Mouse (Mus musculus): ENCODE measurements around the gene Lexm. TPM values are rescaled to one million over a fixed set of nuclear protein-coding genes. Genes with fewer than 3 reads are reported as not detected.

The Lexm gene
- total RNA-seq (2021), result under 1 TPM in 1 of 2 experiments, not detected in 1; 0.21 TPM
- long read RNA-seq, experiment 1, result 0 reads
- long read RNA-seq, experiment 2, result 0 reads

- no peak for TF ChIP-seq CTCF (IDR thresholded peaks at IDR 0.05)
- no peak within 1 kb of the TSS for H3K27ac ChIP-seq
- DNase-seq (ENCODE audit: extremely low spot score in 1 of 2, low spot score in 2 of 2), result peak; percentile 36 to 50
- peak within 1 kb of the TSS; percentile 31; the same call in 1 of the 2 replicates for H3K4me3 ChIP-seq
- intact Hi-C loops (cut with DNase I), result loop anchor here (10.0 kb wide), 1 partner anchor 728 kb away; no protein-coding TSS in a partner anchor
Measured at GRCm38 (mm10) chr4:106617056-106617455, at the start of gene Lexm. Lexm (minus strand) TSS chr4:106617241.

- H3K4me3 ChIP-seq, result no peak overlapping the region
- H3K27ac ChIP-seq, result no peak overlapping the region
- intact Hi-C loops (cut with DNase I), result no loop called here
- no peak for DNase-seq (ENCODE audit: extremely low spot score in 1 of 2, low spot score in 2 of 2)
- TF ChIP-seq CTCF (IDR thresholded peaks at IDR 0.05), result no peak
Measured at GRCm38 (mm10) chr4:106666546-106666945, 49.5 kb upstream of the Lexm start.

GRCm38 (mm10) chr4:106665673-106666072 is 48.6 kb upstream of the Lexm start:
- intact Hi-C loops (cut with DNase I), result no loop called here
- Histone ChIP-seq H3K27ac (no peak overlapping the region), H3K4me3 (no peak overlapping the region)
- no peak for TF ChIP-seq CTCF (IDR thresholded peaks at IDR 0.05)
- DNase-seq (ENCODE audit: extremely low spot score in 1 of 2, low spot score in 2 of 2), result no peak

DNA sequence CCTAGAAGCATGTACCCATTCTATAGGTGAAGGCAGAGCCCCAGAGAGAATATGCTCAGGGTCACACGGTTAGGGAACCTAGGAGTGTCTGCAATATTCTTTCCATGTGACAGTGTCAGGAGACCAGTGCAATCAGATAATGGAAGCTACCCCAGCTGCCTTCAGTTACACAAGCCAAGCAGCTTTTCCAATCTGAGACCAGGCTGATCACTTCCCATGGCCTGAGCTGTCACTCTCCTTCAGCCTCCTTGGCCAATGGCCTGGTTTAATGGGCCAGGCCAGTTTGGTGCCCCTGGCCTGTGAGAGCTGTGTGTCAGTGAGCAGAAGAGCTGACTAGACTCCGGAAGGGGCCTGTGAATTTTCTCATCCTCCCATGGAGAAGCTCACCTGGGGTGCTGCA is 48.2 kb upstream of the Lexm start:
- no peak for TF ChIP-seq CTCF (IDR thresholded peaks at IDR 0.05)
- intact Hi-C loops (cut with DNase I), result no loop called here
- no peak overlapping the region for H3K4me3 ChIP-seq

DNA sequence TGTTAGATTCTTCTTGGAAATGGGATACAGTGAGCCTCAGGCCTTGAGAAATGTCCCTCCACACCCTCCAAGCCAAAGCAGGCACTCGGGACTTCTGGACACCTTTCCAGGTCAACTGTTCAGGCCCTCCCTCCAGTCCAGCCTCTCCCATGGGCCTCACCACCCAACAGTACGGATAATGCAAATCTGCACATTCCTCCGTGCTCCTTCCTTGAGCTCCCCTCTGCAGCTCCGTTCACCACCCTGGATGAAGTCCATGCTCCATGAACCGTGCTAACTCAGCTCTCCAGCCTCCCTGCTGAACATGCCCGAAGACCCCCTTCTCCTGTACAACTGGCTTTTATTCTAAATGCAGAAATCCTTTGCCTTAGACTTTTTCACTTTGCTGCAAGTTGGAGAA is 47.7 kb upstream of the Lexm start:
- intact Hi-C loops (cut with DNase I), result no loop called here
- TF ChIP-seq CTCF (IDR thresholded peaks at IDR 0.05), result no peak
- Histone ChIP-seq H3K4me3 (no peak overlapping the region), H3K27ac (no peak overlapping the region)
- no peak for DNase-seq (ENCODE audit: extremely low spot score in 1 of 2, low spot score in 2 of 2)

More for the DNA sequence above, 48.2 kb upstream of the Lexm start:
- no peak overlapping the region for H3K27ac ChIP-seq
- DNase-seq (ENCODE audit: extremely low spot score in 1 of 2, low spot score in 2 of 2), result no peak

- TF ChIP-seq CTCF (IDR thresholded peaks at IDR 0.05), result no peak
- intact Hi-C loops (cut with DNase I), result no loop called here
- Histone ChIP-seq H3K4me3 (no peak overlapping the region), H3K27ac (no peak overlapping the region)
- DNase-seq (ENCODE audit: extremely low spot score in 1 of 2, low spot score in 2 of 2), result no peak
Measured at GRCm38 (mm10) chr4:106663956-106664470, 47.0 kb upstream of the Lexm start.

DNA sequence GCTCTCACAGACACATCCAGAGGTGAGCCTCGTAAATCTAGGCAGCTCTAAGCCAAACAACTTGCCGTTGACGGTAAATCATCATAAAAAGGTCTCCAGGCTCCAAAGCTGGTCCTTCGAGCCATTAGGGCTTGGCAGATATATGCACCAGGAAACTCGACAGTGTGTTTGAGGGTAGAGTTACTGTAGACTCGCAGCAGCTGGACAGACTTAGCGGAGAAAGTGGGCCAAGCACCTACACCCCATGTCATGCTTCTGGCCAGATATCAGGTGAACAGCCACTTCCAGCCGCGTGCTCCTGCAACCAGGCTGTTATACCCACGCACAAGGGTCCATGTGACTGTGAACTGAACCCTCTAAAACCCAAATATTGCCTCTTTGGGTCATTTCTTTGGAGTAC is 38.6 kb upstream of the Lexm start:
- no peak for DNase-seq (ENCODE audit: extremely low spot score in 1 of 2, low spot score in 2 of 2)
- TF ChIP-seq CTCF (IDR thresholded peaks at IDR 0.05), result no peak
- Histone ChIP-seq H3K4me3 (no peak overlapping the region), H3K27ac (no peak overlapping the region)
- intact Hi-C loops (cut with DNase I), result no loop called here

GRCm38 (mm10) chr4:106653051-106653450 is 36.0 kb upstream of the Lexm start:
- intact Hi-C loops (cut with DNase I), result no loop called here
- H3K27ac ChIP-seq, result no peak overlapping the region
- H3K4me3 ChIP-seq, result no peak overlapping the region
- no peak for TF ChIP-seq CTCF (IDR thresholded peaks at IDR 0.05)
- DNase-seq (ENCODE audit: extremely low spot score in 1 of 2, low spot score in 2 of 2), result no peak

- no peak overlapping the region for H3K27ac ChIP-seq
- DNase-seq (ENCODE audit: extremely low spot score in 1 of 2, low spot score in 2 of 2), result no peak
- intact Hi-C loops (cut with DNase I), result no loop called here
- H3K4me3 ChIP-seq, result no peak overlapping the region
- TF ChIP-seq CTCF (IDR thresholded peaks at IDR 0.05), result no peak
Measured at GRCm38 (mm10) chr4:106652546-106652945, 35.5 kb upstream of the Lexm start.

- intact Hi-C loops (cut with DNase I), result no loop called here
- DNase-seq (ENCODE audit: extremely low spot score in 1 of 2, low spot score in 2 of 2), result peak; percentile 98
- no peak for TF ChIP-seq CTCF (IDR thresholded peaks at IDR 0.05)
- peak within 1 kb of the TSS; percentile 71 for H3K4me3 ChIP-seq
- H3K27ac ChIP-seq, result peak within 1 kb of the TSS; percentile 83
Measured at GRCm38 (mm10) chr4:106650833-106651527, 33.9 kb upstream of the Lexm start, which contains the start of gene Pars2. Pars2 (plus strand) TSS chr4:106651069.

DNA sequence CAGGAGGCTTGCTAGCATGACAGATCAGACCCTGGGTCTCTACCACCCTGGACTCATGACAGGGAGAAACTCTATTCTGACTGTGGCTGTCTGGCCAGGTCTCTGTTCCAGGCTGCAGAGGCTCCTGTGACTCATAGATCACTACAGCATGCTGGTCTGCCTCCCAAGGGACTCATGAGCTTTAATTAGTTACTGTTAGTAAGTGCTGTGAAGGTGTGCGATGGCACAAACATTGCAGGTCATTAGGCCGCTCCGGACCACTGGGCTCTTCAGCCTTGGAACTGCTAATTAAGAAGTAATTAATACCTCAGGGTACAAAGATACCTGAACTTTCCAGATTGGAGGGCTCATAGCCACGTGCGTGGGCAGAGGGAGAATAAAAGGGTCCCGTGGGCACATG is 30.1 kb upstream of the Lexm start:
- intact Hi-C loops (cut with DNase I), result no loop called here
- Histone ChIP-seq H3K4me3 (no peak overlapping the region), H3K27ac (no peak overlapping the region)
- no peak for TF ChIP-seq CTCF (IDR thresholded peaks at IDR 0.05)
- no peak for DNase-seq (ENCODE audit: extremely low spot score in 1 of 2, low spot score in 2 of 2)

DNA sequence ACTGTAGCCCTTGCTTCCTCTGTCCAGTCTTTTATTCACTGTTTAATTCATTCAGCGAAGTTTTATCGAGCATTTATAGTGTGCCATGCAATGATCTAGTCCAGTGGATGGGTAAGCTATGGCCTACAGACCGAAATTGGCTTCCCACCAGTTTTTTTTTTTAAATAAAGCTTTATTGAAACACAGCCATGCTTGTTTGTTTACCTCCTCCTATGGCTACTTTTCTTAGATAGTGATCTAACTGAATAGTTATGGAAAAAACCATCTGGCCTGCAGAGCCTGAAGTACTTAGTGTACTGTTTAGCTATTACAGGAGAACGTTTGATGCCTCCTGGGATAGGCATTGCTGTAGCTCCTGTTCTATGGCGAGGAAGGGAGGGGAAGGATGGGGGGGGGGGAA is 28.8 kb upstream of the Lexm start:
- no peak overlapping the region for H3K4me3 ChIP-seq
- no peak for TF ChIP-seq CTCF (IDR thresholded peaks at IDR 0.05)
- H3K27ac ChIP-seq, result no peak overlapping the region
- DNase-seq (ENCODE audit: extremely low spot score in 1 of 2, low spot score in 2 of 2), result no peak
- intact Hi-C loops (cut with DNase I), result no loop called here

DNA sequence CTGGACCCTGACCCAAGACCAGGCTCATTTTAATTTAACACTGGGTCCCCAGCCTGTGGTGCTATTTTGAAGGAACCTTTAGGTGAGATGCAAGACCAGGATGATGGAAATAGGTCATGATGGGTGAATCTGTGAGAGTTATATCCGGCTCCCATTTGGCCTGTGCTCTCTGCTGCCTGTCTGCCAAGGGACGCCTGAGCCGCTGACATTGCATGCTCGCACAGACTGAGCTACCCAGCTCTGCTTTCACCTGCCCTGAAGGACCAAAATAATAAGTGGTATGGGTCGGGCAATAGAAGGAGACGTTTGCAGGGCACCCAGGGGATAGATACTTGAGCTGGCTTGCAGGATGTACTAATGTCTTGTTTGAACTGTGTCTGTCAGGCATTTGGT is 27.2 kb upstream of the Lexm start:
- no peak overlapping the region for H3K27ac ChIP-seq
- intact Hi-C loops (cut with DNase I), result no loop called here
- no peak for DNase-seq (ENCODE audit: extremely low spot score in 1 of 2, low spot score in 2 of 2)
- H3K4me3 ChIP-seq, result no peak overlapping the region
- no peak for TF ChIP-seq CTCF (IDR thresholded peaks at IDR 0.05)
